15 mouse cellular contexts compared by ENCODE assay signal in the genomic region with DNA sequence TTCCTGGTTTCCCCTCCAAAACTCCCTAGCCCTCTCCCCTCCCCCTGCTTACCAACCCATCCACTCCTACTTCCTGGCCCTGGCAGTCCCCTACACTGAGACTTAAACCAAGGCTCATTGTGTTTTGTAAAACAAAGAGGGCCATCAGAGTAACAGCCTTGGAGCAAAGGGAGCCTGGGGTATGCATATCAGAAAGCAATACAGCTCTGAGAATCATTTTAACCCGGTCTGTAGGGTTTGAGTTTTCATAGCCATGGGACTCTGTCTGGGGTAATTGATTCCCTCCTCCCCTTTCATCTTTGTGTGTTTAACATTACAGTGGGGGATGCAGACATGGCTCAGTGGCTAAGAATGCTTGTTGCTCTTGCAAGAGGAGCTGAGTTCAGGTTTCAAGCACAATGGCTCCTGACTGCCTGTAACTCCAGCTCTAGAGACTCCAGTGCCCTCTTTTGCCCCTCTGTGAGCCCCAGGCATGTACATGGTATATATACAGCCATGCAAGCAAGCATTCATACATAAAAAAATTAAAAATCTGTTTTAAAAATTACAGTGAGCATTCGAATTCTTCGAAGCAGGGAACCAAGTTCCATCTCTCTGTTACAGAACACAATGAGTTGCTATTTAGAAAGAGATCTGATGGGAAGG. TPM values are rescaled to one million over a fixed set of nuclear protein-coding genes. Genes with fewer than 3 reads are reported as not detected.
DNase-seq lines count a peak whose midpoint lies in the region; ATAC-seq lines count a peak whose summit lies in the region.
"Had no signal": no experiment of that assay in that cellular context is flagged by ENCODE, and none has a peak within 500 bp of the region (broad histone marks: within the 10 kb centered on the region; RNA-seq: fewer than 3 reads in every experiment).

No protein-coding gene starts in this region.

- no peak overlapping the region for H3K4me3 ChIP-seq in hindbrain, embryonic 11.5 days (ENCODE audit: low read depth, low read length)
- no peak overlapping the region for H3K4me3 ChIP-seq in hindbrain, embryonic 10.5 days
- no peak overlapping the region for H3K4me3 ChIP-seq in kidney, embryonic 15.5 days (replicated peaks)
- H3K4me3 ChIP-seq: embryonic facial prominence, embryonic 12.5 days; forebrain, embryonic 15.5 days; heart, embryonic 10.5 days; intestine, embryonic 15.5 days had no signal

- H3K27me3 ChIP-seq in hindbrain, embryonic 11.5 days (ENCODE audit: control insufficient read depth, insufficient read depth, low read length): no peaks in the 10 kb centered on the region
- H3K27me3 ChIP-seq in hindbrain, embryonic 10.5 days (ENCODE audit: insufficient read depth, poor library complexity, severe bottlenecking): no peaks in the 10 kb centered on the region
- H3K27me3 ChIP-seq in kidney, embryonic 15.5 days: no peaks in the 10 kb centered on the region
- H3K27me3 ChIP-seq: embryonic facial prominence, embryonic 12.5 days; forebrain, embryonic 15.5 days; intestine, embryonic 15.5 days had no signal

- no peak overlapping the region for H3K27ac ChIP-seq in hindbrain, embryonic 11.5 days (ENCODE audit: low read depth, low read length)
- H3K27ac ChIP-seq in hindbrain, embryonic 10.5 days: no peak overlapping the region
- no peak overlapping the region for H3K27ac ChIP-seq in kidney, embryonic 15.5 days
- H3K27ac ChIP-seq: embryonic facial prominence, embryonic 12.5 days; forebrain, embryonic 15.5 days; heart, embryonic 10.5 days; intestine, embryonic 15.5 days had no signal

- peak; percentile 1 for DNase-seq in hindbrain, embryonic 11.5 days (ENCODE audit: low spot score)
- DNase-seq in hindbrain, embryonic 10.5 days (ENCODE audit: low spot score): no peak
- no peak for DNase-seq in kidney, adult 11 months
- DNase-seq in ES-CJ7 (ENCODE audit: low read depth, low spot score): peak; percentile 81
- DNase-seq in ZHBTc4 (ENCODE audit: low read depth, low spot score): peak; percentile 70
- no peak for DNase-seq in spleen, postnatal 4 days (ENCODE audit: low spot score in 2 of 2)
- DNase-seq: B cell, adult 2 months had no signal

- H3K4me1 ChIP-seq in hindbrain, embryonic 11.5 days (replicated peaks; ENCODE audit: control insufficient read depth, insufficient read depth, low read length): no peaks in the 10 kb centered on the region
- H3K4me1 ChIP-seq in hindbrain, embryonic 10.5 days (replicated peaks): peaks cover 5% of the 10 kb centered on the region
- H3K4me1 ChIP-seq in kidney, embryonic 15.5 days: no peaks in the 10 kb centered on the region
- H3K4me1 ChIP-seq: embryonic facial prominence, embryonic 12.5 days; forebrain, embryonic 15.5 days; heart, embryonic 10.5 days; intestine, embryonic 15.5 days had no signal

- no peak for ATAC-seq in hindbrain, embryonic 11.5 days (ENCODE audit: low FRiP score)
- ATAC-seq in kidney, embryonic 15.5 days (replicated peaks; ENCODE audit: low FRiP score): peak; percentile 66; the same call in 1 of the 2 replicates
- ATAC-seq: CD4-positive, CD25-positive, alpha-beta regulatory T cell, adult 4 months; intestine, embryonic 15.5 days; Patski had no signal

- WGBS in hindbrain, embryonic 11.5 days: 45% methylated on average over 3 of the region's 3 CpGs
- 46% methylated on average over 3 of the region's 3 CpGs for WGBS in hindbrain, embryonic 10.5 days
- 49% methylated on average over 3 of the region's 3 CpGs for WGBS in kidney, embryonic 15.5 days

- H3K9me3 ChIP-seq in hindbrain, embryonic 11.5 days (ENCODE audit: control insufficient read depth, low read length): no peaks in the 10 kb centered on the region
- no peaks in the 10 kb centered on the region for H3K9me3 ChIP-seq in hindbrain, embryonic 10.5 days
- no peaks in the 10 kb centered on the region for H3K9me3 ChIP-seq in kidney, embryonic 15.5 days (replicated peaks)
- H3K9me3 ChIP-seq: embryonic facial prominence, embryonic 12.5 days; forebrain, embryonic 15.5 days; heart, embryonic 10.5 days; intestine, embryonic 15.5 days had no signal

- no peak overlapping the region for H3K9ac ChIP-seq in hindbrain, embryonic 11.5 days (ENCODE audit: low read depth, low read length)
- no peak overlapping the region for H3K9ac ChIP-seq in kidney, embryonic 15.5 days
- H3K9ac ChIP-seq: embryonic facial prominence, embryonic 12.5 days; forebrain, embryonic 15.5 days; intestine, embryonic 15.5 days had no signal

- no peak overlapping the region for H3K4me2 ChIP-seq in hindbrain, embryonic 11.5 days (replicated peaks; ENCODE audit: low read depth, low read length)
- no peak overlapping the region for H3K4me2 ChIP-seq in kidney, embryonic 15.5 days
- H3K4me2 ChIP-seq: embryonic facial prominence, embryonic 12.5 days; forebrain, embryonic 15.5 days; intestine, embryonic 15.5 days had no signal

- H3K36me3 ChIP-seq in hindbrain, embryonic 11.5 days (ENCODE audit: control insufficient read depth, insufficient read depth, low read length): no peaks in the 10 kb centered on the region
- no peaks in the 10 kb centered on the region for H3K36me3 ChIP-seq in hindbrain, embryonic 10.5 days
- no peaks in the 10 kb centered on the region for H3K36me3 ChIP-seq in kidney, embryonic 15.5 days
- H3K36me3 ChIP-seq: embryonic facial prominence, embryonic 12.5 days; forebrain, embryonic 15.5 days; heart, embryonic 10.5 days; intestine, embryonic 15.5 days had no signal

RNA-seq across cellular contexts. Expression of a gene that starts 59.1 kb away (rescaled TPM):
- 0.54 and 0.60 TPM in 2 replicates for polyA plus RNA-seq in hindbrain, embryonic 11.5 days (2014; fragmentation: Nextera tagmentation; extraction: Ambion mirVana)
- 0.20 and 0.60 TPM in 2 replicates for polyA plus RNA-seq in hindbrain, embryonic 10.5 days (2016; fragmentation: Nextera tagmentation; extraction: Ambion mirVana)
- polyA plus RNA-seq in kidney, embryonic 15.5 days (2015; fragmentation: Nextera tagmentation; extraction: Ambion mirVana): 0.09 and 0.18 TPM in 2 replicates
- polyA plus RNA-seq: heart, embryonic 14.5 days; intestine, embryonic 15.5 days; Patski had no signal

Comparison
In these comparisons a context has a peak if more than half of its experiments do, and no peak if none do; other contexts are left out.
1. DNase-seq: peak in hindbrain, embryonic 11.5 days (single experiment), ES-CJ7 (single experiment) and ZHBTc4 (single experiment); none in hindbrain, embryonic 10.5 days (single experiment), kidney, adult 11 months (single experiment) and spleen, postnatal 4 days (0 of 2).